Mouse (Mus musculus) layer of hippocampus, adult 9-10 months (tissue): ENCODE data around the gene Gp1bb.

Experiments used
- DNase-seq: peaks from one replicate; pipeline ENCODE4 v3.0.0; 2022; ENCODE audit warnings: low spot score

Gp1bb gene

GRCm38 (mm10) chr16:18628206-18628947 lies 6.2 kb upstream of the Gp1bb start:
- no peak for DNase-seq

GRCm38 (mm10) chr16:18627163-18627562 lies 5.0 kb upstream of the Gp1bb start:
- DNase-seq, result no peak

GRCm38 (mm10) chr16:18626376-18626878 lies 4.2 kb upstream of the Gp1bb start, which contains the start of gene Gm49601:
Gene Gm49601, minus strand, starts transcription at chr16:18626427.
- DNase-seq, result peak; percentile 63

GRCm38 (mm10) chr16:18625791-18626311 lies 3.6 kb upstream of the Gp1bb start:
- DNase-seq, result no peak

GRCm38 (mm10) chr16:18625097-18625496 lies 2.9 kb upstream of the Gp1bb start:
- DNase-seq, result no peak

GRCm38 (mm10) chr16:18624641-18625040 lies 2.4 kb upstream of the Gp1bb start:
- no peak for DNase-seq

- DNase-seq, result no peak
Measured at GRCm38 (mm10) chr16:18623751-18624540, 1.7 kb upstream of the Gp1bb start.

- DNase-seq, result no peak
Measured at GRCm38 (mm10) chr16:18622916-18623750, 930 bp upstream of the Gp1bb start.

- no peak for DNase-seq
Measured at GRCm38 (mm10) chr16:18621362-18622001, 721 bp downstream of the Gp1bb start.

- no peak for DNase-seq
Measured at GRCm38 (mm10) chr16:18620601-18621361, 1.4 kb downstream of the Gp1bb start.

GRCm38 (mm10) chr16:18620201-18620600 lies 2.0 kb downstream of the Gp1bb start:
- no peak for DNase-seq

GRCm38 (mm10) chr16:18619110-18619509 lies 3.1 kb downstream of the Gp1bb start:
- no peak for DNase-seq

GRCm38 (mm10) chr16:18618297-18618696 lies 3.9 kb downstream of the Gp1bb start:
- no peak for DNase-seq

- peak; percentile 93 for DNase-seq
Measured at GRCm38 (mm10) chr16:18617370-18618065, 4.7 kb downstream of the Gp1bb start.

- no peak for DNase-seq
Measured at GRCm38 (mm10) chr16:18613301-18613700, 8.9 kb downstream of the Gp1bb start.

GRCm38 (mm10) chr16:18611752-18612151 lies 10.5 kb downstream of the Gp1bb start:
- no peak for DNase-seq

GRCm38 (mm10) chr16:18609099-18609498 lies 13.1 kb downstream of the Gp1bb start:
- DNase-seq, result no peak

GRCm38 (mm10) chr16:18608226-18608625 lies 14.0 kb downstream of the Gp1bb start:
- DNase-seq, result no peak

- no peak for DNase-seq
Measured at GRCm38 (mm10) chr16:18605705-18606104, 16.5 kb downstream of the Gp1bb start.

GRCm38 (mm10) chr16:18604267-18604701 lies 17.9 kb downstream of the Gp1bb start:
- no peak for DNase-seq
